Mouse (Mus musculus) intestine, embryonic 14.5 days (tissue): ENCODE results near the gene Gm42715. TPM values are rescaled to one million over a fixed set of nuclear protein-coding genes. Genes with fewer than 3 reads are reported as not detected.

Source experiments
- ATAC-seq: fragments of 200-750 bp; cut with Nextera tagmentation; replicated peaks from 2 replicates; pipeline ENCODE4 v1.8.0; 2017; ENCODE audit warnings: low read depth, moderate number of reproducible peaks, moderate TSS enrichment, moderate library complexity; ENCODE audit not compliant: low FRiP score, low TSS enrichment
- DNase-seq: peaks from one replicate; pipeline ENCODE4 v3.0.0-alpha.2; 2018; ENCODE audit warnings: low spot score
- H3K27ac ChIP-seq: fragments of 300-500 bp; sonication (generic); 2 replicates; pipeline ENCODE4 v1.5.1; 2014; ENCODE audit warnings: low read depth, mild to moderate bottlenecking, control low read depth
- H3K27me3 ChIP-seq: fragments of 300-500 bp; sonication (generic); replicated peaks from 2 replicates; pipeline ENCODE4 v1.6.1; 2014; ENCODE audit warnings: low read length, control low read depth; ENCODE audit not compliant: control insufficient read depth, insufficient read depth
- H3K36me3 ChIP-seq: fragments of 300-500 bp; sonication (generic); 2 replicates; pipeline ENCODE4 v1.6.1; 2014; ENCODE audit warnings: low read length, control low read depth; ENCODE audit not compliant: control insufficient read depth, insufficient read depth
- H3K4me1 ChIP-seq: fragments of 300-500 bp; sonication (generic); replicated peaks from 2 replicates; pipeline ENCODE4 v1.6.1; 2014; ENCODE audit warnings: low read length, control low read depth, mixed read lengths; ENCODE audit not compliant: control insufficient read depth, insufficient read depth
- H3K4me2 ChIP-seq: fragments of 300-500 bp; sonication (generic); 2 replicates; pipeline ENCODE4 v1.6.1; 2014; ENCODE audit warnings: low read length
- H3K4me3 ChIP-seq: fragments of 300-500 bp; sonication (generic); 2 replicates; pipeline ENCODE4 v1.5.1; 2014; ENCODE audit warnings: low read depth, low read length, control low read depth, mixed read lengths
- H3K9ac ChIP-seq: fragments of 300-500 bp; sonication (generic); 2 replicates; pipeline ENCODE4 v1.6.1; 2014; ENCODE audit warnings: mild to moderate bottlenecking, low read length
- H3K9me3 ChIP-seq: fragments of 300-500 bp; sonication (generic); 2 replicates; pipeline ENCODE4 v1.6.1; 2016; ENCODE audit warnings: low read length, control low read depth; ENCODE audit not compliant: control insufficient read depth
- WGBS: fragments of 180-500 bp; shearing (Covaris S2); extraction: QIAGEN DNeasy Blood & Tissue Kit; methylation state at CpG from one replicate; pipeline ENCODE4 v1.1.7; 2014; 5-methylcytosine and 5-hydroxymethylcytosine counted together
- polyA plus RNA-seq: library from polyadenylated mRNA; unstranded; fragments of >200 nt; fragmentation: Nextera tagmentation; extraction: Ambion mirVana; gene quantifications from 2 replicates; pipeline ENCODE4 v1.2.1, GENCODE M21; 2014

Gm42715 gene
- polyA plus RNA-seq, 1 experiment from 2014 or later: 18.8 TPM

GRCm38 (mm10) chr7:127601735-127602134 lies 82.4 kb downstream of the Gm42715 start:
- H3K9me3 ChIP-seq: no peaks in the 10 kb centered on the region
- ATAC-seq (no peak), DNase-seq (no peak)
- no peak overlapping the region for H3K27ac ChIP-seq
- no peak overlapping the region for H3K4me2 ChIP-seq
- no peak overlapping the region for H3K4me3 ChIP-seq
- H3K36me3 ChIP-seq: peaks cover 80% of the 10 kb centered on the region
- no peak overlapping the region for H3K9ac ChIP-seq
- H3K4me1 ChIP-seq: no peaks in the 10 kb centered on the region
- no peaks in the 10 kb centered on the region for H3K27me3 ChIP-seq
- 90% methylated on average over 4 of the region's 4 CpGs for WGBS

DNA sequence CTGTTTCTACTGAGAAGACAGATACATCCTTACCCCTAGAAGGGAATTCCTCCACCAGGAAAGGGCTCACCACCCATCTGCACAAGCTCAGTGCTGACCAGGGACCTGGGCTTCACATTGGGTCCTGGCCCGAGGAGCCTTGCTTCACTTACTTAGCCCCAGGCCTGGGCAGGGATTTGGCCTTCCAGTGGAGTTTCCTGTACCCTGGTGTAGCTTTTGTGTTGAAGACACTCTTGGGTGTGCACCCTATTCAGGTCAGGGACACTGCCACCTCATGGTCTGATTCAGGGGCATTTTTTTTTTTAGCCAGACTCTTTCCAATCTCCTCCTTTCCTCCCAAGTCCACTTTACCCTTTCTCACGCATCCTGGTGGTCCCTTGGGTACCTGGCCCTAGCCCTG lies 83.5 kb downstream of the Gm42715 start:
- Histone ChIP-seq H3K9me3 (no peaks in the 10 kb centered on the region), H3K9ac (no peak overlapping the region), H3K4me2 (no peak overlapping the region), H3K4me3 (no peak overlapping the region), H3K27me3 (no peaks in the 10 kb centered on the region), H3K36me3 (peaks cover 80% of the 10 kb centered on the region), H3K27ac (no peak overlapping the region), H3K4me1 (no peaks in the 10 kb centered on the region)
- DNase-seq (no peak), ATAC-seq (no peak)
- 85% methylated on average over 2 of the region's 2 CpGs for WGBS

- Histone ChIP-seq H3K4me3 (no peak overlapping the region), H3K36me3 (peaks cover 78% of the 10 kb centered on the region), H3K27me3 (no peaks in the 10 kb centered on the region), H3K4me1 (no peaks in the 10 kb centered on the region), H3K9me3 (no peaks in the 10 kb centered on the region), H3K4me2 (no peak overlapping the region), H3K9ac (no peak overlapping the region), H3K27ac (no peak overlapping the region)
- no peak for ATAC-seq
- 88% methylated on average over 10 of the region's 10 CpGs for WGBS
- no peak for DNase-seq
Observed at GRCm38 (mm10) chr7:127604256-127604655, 84.9 kb downstream of the Gm42715 start.

DNA sequence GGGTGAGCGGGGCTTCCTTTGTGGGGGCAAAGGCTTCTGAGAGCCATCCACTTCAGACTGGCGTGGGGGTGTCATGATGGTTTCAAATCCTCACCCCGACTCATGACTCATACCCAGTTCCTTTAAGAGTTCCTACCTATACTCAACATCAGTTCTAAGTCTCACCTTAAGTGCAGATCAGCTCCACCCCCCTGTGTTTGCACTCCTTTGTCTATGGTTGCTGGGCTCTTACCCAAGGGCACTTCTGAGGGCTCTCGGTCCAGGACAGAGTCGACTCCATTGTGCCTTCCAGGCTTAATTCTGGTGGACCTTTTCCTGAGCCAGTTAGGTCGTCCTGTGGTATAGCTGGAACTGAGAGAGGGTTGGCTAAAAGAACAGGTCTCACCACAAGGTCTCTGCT lies 87.8 kb downstream of the Gm42715 start:
- ATAC-seq (no peak), DNase-seq (no peak)
- H3K27me3 ChIP-seq: no peaks in the 10 kb centered on the region
- WGBS: 83% methylated on average over 6 of the region's 6 CpGs
- H3K9ac ChIP-seq: no peak overlapping the region
- no peak overlapping the region for H3K27ac ChIP-seq
- peaks cover 9% of the 10 kb centered on the region for H3K9me3 ChIP-seq
- no peak overlapping the region for H3K4me3 ChIP-seq
- no peaks in the 10 kb centered on the region for H3K4me1 ChIP-seq
- H3K4me2 ChIP-seq: no peak overlapping the region
- H3K36me3 ChIP-seq: peaks cover 78% of the 10 kb centered on the region

DNA sequence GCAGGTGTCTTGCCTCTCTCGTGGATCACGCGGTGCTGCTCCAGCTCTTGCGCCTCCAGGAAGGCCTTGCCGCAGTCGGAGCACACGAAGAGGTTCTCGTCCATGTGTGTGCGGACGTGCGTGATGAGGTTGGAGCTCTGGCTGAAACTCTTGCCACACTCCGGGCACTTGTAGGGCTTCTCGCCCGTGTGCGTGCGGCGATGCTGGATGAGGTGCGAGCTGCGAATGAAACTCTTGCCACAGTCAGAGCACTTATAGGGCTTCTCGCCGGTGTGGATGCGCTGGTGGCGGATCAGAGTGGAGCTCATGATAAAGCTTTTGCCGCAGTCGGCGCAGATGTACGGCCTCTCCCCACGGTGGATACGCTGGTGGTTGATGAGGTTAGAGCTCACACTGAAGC lies 91.6 kb downstream of the Gm42715 start:
- peaks cover 7% of the 10 kb centered on the region; the same call in 1 of the 2 replicates for H3K4me1 ChIP-seq
- H3K4me2 ChIP-seq: no peak overlapping the region
- ATAC-seq (no peak), DNase-seq (no peak)
- H3K9me3 ChIP-seq: peaks cover 9% of the 10 kb centered on the region
- H3K4me3 ChIP-seq: no peak overlapping the region
- no peak overlapping the region for H3K9ac ChIP-seq
- H3K27ac ChIP-seq: no peak overlapping the region
- H3K27me3 ChIP-seq: no peaks in the 10 kb centered on the region
- H3K36me3 ChIP-seq: peaks cover 63% of the 10 kb centered on the region
- 97% methylated on average over 29 of the region's 29 CpGs for WGBS

DNA sequence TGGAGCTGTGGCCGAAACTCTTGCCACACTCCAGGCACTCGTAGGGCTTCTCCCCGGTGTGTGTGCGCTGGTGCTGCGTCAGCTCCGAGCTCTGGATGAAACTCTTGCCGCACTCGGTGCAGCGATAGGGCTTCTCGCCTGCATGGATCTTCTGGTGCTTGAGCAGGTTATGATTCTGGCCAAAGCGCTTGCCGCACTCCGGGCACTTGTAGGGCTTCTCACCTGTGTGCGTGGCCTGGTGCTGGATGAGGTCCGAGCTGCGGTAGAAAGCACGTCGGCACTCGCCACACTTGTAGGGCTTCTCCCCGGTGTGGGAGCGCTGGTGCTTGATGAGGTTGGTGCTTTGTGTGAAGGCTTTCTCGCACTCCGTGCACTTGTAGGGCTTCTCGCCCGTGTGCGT lies 92.2 kb downstream of the Gm42715 start:
- H3K4me1 ChIP-seq: peaks cover 7% of the 10 kb centered on the region; the same call in 1 of the 2 replicates
- no peaks in the 10 kb centered on the region for H3K27me3 ChIP-seq
- 97% methylated on average over 26 of the region's 26 CpGs for WGBS
- no peak overlapping the region for H3K9ac ChIP-seq
- ATAC-seq (no peak), DNase-seq (no peak)
- H3K36me3 ChIP-seq: peaks cover 63% of the 10 kb centered on the region
- H3K9me3 ChIP-seq: peaks cover 9% of the 10 kb centered on the region
- H3K4me3 ChIP-seq: no peak overlapping the region
- H3K4me2 ChIP-seq: no peak overlapping the region
- no peak overlapping the region for H3K27ac ChIP-seq

GRCm38 (mm10) chr7:127613501-127613900 lies 94.1 kb downstream of the Gm42715 start:
- H3K9me3 ChIP-seq: peaks cover 9% of the 10 kb centered on the region
- whole genome bisulfite sequencing: 82% methylated on average over 8 of the region's 8 CpGs
- 0 out of 2 replicates have a peak overlapping the region, but pooled peaks have one; percentile 100 for H3K4me3 ChIP-seq

GRCm38 (mm10) chr7:127614091-127614490 lies 94.7 kb downstream of the Gm42715 start:
- H3K4me1 ChIP-seq: peaks cover 7% of the 10 kb centered on the region; the same call in 1 of the 2 replicates
- peaks cover 9% of the 10 kb centered on the region for H3K9me3 ChIP-seq
- H3K27me3 ChIP-seq: no peaks in the 10 kb centered on the region
- ATAC-seq (no peak), DNase-seq (no peak)
- H3K36me3 ChIP-seq: peaks cover 41% of the 10 kb centered on the region
- H3K9ac ChIP-seq: peak overlapping the region; percentile 84
- H3K4me2 ChIP-seq: peak overlapping the region; percentile 84
- H3K27ac ChIP-seq: no peak overlapping the region; the same call in 1 of the 2 replicates
- WGBS: 22% methylated on average over 8 of the region's 8 CpGs
- H3K4me3 ChIP-seq: peak overlapping the region; percentile 100

More at GRCm38 (mm10) chr7:127613501-127613900, 94.1 kb downstream of the Gm42715 start:
- H3K4me1 ChIP-seq: peaks cover 7% of the 10 kb centered on the region; the same call in 1 of the 2 replicates
- H3K36me3 ChIP-seq: peaks cover 46% of the 10 kb centered on the region
- H3K27me3 ChIP-seq: no peaks in the 10 kb centered on the region
- no peak for DNase-seq
- H3K4me2 ChIP-seq: no peak overlapping the region
- no peak for ATAC-seq
- no peak overlapping the region for H3K9ac ChIP-seq
- no peak overlapping the region for H3K27ac ChIP-seq

- peaks cover 37% of the 10 kb centered on the region for H3K36me3 ChIP-seq
- peaks cover 9% of the 10 kb centered on the region for H3K9me3 ChIP-seq
- no peaks in the 10 kb centered on the region for H3K27me3 ChIP-seq
- peak; percentile 60 for ATAC-seq
- peak overlapping the region; percentile 84 for H3K9ac ChIP-seq
- H3K4me2 ChIP-seq: peak overlapping the region; percentile 84
- peaks cover 7% of the 10 kb centered on the region; the same call in 1 of the 2 replicates for H3K4me1 ChIP-seq
- H3K4me3 ChIP-seq: peak overlapping the region; percentile 100
- H3K27ac ChIP-seq: peak overlapping the region; percentile 70
- WGBS: under 1% methylated on average over 33 of the region's 44 CpGs
- DNase-seq: peak; percentile 78
Observed at GRCm38 (mm10) chr7:127614511-127614890, 95.1 kb downstream of the Gm42715 start.
